Mouse (Mus musculus) stomach, adult 2 months (tissue): ENCODE measurements around the gene Mucl1. TPM values are rescaled to one million over a fixed set of nuclear protein-coding genes. Genes with fewer than 3 reads are reported as not detected.

ENCODE experiments used
- polyA plus RNA-seq: library from polyadenylated mRNA; depleted of rRNA; stranded (reverse); fragments of >200 nt; gene quantifications from 2 replicates; pipeline ENCODE4 v1.2.3, GENCODE M21; 2012; rRNA removed

The Mucl1 gene
- polyA plus RNA-seq = not detected in 2 replicates

GRCm38 (mm10) chr15:103755369-103755768 lies at the start of gene Mucl1:
Gene Mucl1 (minus strand): TSS chr15:103755469.

Other genes starting within 250 kb of the Mucl1 start
- 2.9 and 7.2 TPM in 2 replicates for gene Ppp1r1a, start 217.5 kb downstream of the Mucl1 start, polyA plus RNA-seq
- not detected in 2 replicates for gene Glycam1, start 190.4 kb downstream of the Mucl1 start, polyA plus RNA-seq
- gene Mucl2, start 143.8 kb upstream of the Mucl1 start, polyA plus RNA-seq = not detected in 2 replicates